Mouse (Mus musculus): ENCODE measurements around the gene Zfhx2. TPM values are rescaled to one million over a fixed set of nuclear protein-coding genes. Genes with fewer than 3 reads are reported as not detected.

Gene Zfhx2
- 35.5 and 39.9 TPM in 2 replicates for polyA plus RNA-seq (2015; fragmentation: Nextera tagmentation; extraction: Ambion mirVana)

DNA sequence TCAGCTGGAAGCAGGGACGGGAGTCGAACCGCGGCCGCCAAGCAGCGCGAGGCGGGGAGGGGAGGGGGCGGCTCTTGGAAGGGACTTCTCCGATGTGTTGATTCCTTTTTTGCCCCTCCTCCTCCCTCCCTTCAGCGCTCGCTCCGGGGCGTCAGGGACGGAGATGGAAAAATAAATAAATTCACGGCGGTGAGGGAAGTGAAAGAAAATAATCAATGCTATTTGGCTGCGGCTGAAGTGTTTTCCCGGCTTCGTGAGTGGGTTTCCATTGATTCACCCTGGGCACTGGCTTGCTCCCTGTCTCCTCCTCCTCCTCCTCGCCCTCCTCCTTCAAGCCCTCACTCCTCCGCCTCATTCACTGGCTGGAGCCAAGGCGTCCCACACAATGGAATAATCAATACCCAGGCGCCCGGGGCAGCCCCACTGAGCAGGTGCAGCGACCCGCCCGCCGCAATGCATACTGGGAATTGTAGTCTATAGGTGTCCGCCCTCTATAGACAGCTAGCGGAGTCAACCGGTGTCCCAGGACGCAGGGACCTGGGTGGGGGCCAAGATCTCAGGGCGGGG is at the start of gene Zfhx2:
Gene Zfhx2 (minus strand): TSS at position 314 of the 567 bp plus-strand sequence.
- Histone ChIP-seq H3K4me1 (replicated peaks) (peaks cover 72% of the 10 kb centered on the region), H3K9me3 (no peaks in the 10 kb centered on the region), H3K27ac (peak within 1 kb of the TSS; percentile 93), H3K4me3 (replicated peaks) (peak within 1 kb of the TSS; percentile 73), H3K9ac (replicated peaks) (peak within 1 kb of the TSS; percentile 95), H3K36me3 (no peaks in the 10 kb centered on the region), H3K4me2 (replicated peaks) (peak within 1 kb of the TSS; percentile 95), H3K27me3 (0 out of 2 replicates have a peak, but pooled peaks cover 4% of the 10 kb centered on the region)
- WGBS = under 1% methylated on average over 34 of the region's 34 CpGs
- ATAC-seq = peak; percentile 93

DNA sequence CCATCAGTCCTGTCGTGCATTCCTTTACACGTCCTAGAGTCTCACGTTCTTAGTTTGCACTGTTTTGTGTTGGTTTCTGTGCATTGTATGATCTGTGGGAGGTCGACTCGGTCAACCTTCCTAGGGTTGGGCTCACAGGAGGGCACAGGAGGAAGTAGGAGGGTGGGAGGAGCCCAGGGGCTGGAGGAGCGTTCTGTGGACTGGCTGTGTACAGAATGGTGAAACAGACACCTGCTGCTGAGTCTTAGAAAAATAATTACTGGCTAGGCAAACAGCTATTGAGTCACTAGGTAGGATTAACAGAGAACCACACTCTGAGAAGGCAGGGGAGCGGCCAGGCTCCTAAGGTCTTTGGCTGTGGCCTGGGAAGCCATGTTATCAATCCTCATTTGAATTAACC is 47.2 kb upstream of the Zfhx2 start:
- WGBS = 42% methylated on average over 7 of the region's 7 CpGs
- Histone ChIP-seq H3K9me3 (no peaks in the 10 kb centered on the region), H3K36me3 (no peaks in the 10 kb centered on the region), H3K9ac (replicated peaks) (no peak overlapping the region), H3K4me1 (replicated peaks) (no peaks in the 10 kb centered on the region), H3K4me2 (replicated peaks) (no peak overlapping the region), H3K27me3 (no peaks in the 10 kb centered on the region), H3K4me3 (replicated peaks) (no peak overlapping the region), H3K27ac (no peak overlapping the region)
- no peak for ATAC-seq

DNA sequence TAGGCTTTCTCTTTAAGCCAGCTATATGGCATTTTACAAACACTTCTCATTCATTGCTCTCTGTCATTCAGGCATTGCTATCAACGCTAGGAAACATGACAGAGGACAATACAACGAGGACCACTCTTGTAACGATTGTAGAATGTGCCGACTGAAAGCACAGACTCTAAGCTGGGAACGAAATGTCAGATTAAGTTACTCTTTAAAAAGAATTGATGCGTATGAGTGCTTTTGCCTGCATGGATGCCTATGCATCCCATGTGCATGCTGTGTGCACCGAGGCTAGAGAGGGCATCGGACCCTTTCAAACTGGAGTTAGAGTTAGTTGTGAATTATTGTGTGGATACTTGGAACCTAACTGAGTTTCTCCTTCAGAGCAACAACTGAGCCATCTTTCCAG is 43.6 kb upstream of the Zfhx2 start:
- ATAC-seq = no peak
- Histone ChIP-seq H3K4me1 (replicated peaks) (no peaks in the 10 kb centered on the region), H3K4me3 (replicated peaks) (no peak overlapping the region), H3K36me3 (no peaks in the 10 kb centered on the region), H3K27ac (no peak overlapping the region), H3K9ac (replicated peaks) (no peak overlapping the region), H3K4me2 (replicated peaks) (no peak overlapping the region), H3K27me3 (no peaks in the 10 kb centered on the region), H3K9me3 (no peaks in the 10 kb centered on the region)
- WGBS = 67% methylated on average over 8 of the region's 8 CpGs

DNA sequence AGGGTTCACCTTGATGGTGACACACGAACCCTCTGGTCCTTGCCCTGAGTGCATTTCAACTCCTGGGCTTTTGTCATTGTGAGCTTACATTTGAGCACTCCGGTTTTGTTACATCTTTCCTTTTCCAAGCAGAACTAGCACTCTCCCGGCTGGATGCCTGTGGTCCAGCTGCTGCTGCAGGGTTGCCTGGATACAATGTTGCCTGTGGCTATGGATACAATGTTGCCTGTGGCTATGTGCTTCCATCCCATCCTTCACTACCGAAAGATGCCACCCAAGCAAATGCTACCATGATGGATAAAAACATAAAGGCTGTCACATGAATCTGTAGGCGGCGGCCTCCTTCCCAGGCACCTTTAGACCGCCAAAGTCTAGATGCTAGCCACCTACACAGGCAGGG is 34.4 kb upstream of the Zfhx2 start:
- Histone ChIP-seq H3K36me3 (no peaks in the 10 kb centered on the region), H3K4me2 (replicated peaks) (no peak overlapping the region), H3K9me3 (no peaks in the 10 kb centered on the region), H3K27me3 (no peaks in the 10 kb centered on the region), H3K27ac (no peak overlapping the region), H3K4me3 (replicated peaks) (no peak overlapping the region), H3K9ac (replicated peaks) (no peak overlapping the region), H3K4me1 (replicated peaks) (peaks cover 15% of the 10 kb centered on the region)
- 68% methylated on average over 7 of the region's 7 CpGs for WGBS
- ATAC-seq = no peak

DNA sequence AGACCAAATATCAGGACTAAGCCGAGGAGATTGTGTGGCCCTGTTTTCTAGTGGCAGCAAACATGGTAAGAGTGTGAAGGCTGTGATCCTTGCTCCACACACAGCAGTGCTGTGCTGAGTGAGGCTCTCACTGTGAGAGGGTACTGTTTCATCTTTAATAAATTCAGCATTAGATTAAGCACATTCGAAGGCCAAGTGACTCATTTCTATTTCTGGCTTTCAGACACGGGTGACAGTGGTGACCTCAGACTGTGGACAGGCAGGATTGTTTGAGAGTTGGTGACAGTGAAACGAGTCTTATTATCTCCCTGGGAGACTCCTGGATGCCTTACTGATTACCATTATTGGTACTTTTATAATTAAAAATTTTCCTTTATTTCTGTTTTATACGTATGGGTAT is 33.6 kb upstream of the Zfhx2 start:
- no peak overlapping the region for H3K4me3 ChIP-seq (replicated peaks)
- no peaks in the 10 kb centered on the region for H3K9me3 ChIP-seq
- no peaks in the 10 kb centered on the region for H3K27me3 ChIP-seq
- no peak for ATAC-seq
- peaks cover 15% of the 10 kb centered on the region for H3K4me1 ChIP-seq (replicated peaks)
- H3K27ac ChIP-seq = no peak overlapping the region
- H3K9ac ChIP-seq (replicated peaks) = no peak overlapping the region
- no peak overlapping the region for H3K4me2 ChIP-seq (replicated peaks)
- 89% methylated on average over 5 of the region's 5 CpGs for WGBS
- no peaks in the 10 kb centered on the region for H3K36me3 ChIP-seq

DNA sequence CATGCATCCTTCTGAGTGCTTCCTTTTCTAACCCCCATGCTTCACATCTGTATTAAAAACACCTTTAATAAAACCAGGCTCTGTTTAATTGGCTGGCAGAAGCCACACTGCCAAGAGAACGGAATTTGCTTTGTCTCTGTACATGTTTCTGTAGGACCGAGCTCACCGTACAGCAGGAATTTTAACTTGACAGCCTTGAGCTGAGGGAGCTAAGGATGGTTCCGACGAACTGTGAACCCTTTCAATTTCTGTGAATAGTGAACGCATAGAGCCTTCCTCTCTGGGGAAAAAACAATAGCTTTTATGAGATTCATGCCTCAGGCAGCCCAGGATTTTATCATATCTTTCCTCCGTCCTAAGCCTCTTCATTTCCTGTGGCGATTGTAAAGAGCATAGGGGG is 30.2 kb upstream of the Zfhx2 start:
- H3K27me3 ChIP-seq = peaks cover 3% of the 10 kb centered on the region; the same call in 1 of the 2 replicates
- H3K9me3 ChIP-seq = no peaks in the 10 kb centered on the region
- peak overlapping the region; percentile 84 for H3K27ac ChIP-seq
- no peaks in the 10 kb centered on the region for H3K36me3 ChIP-seq
- 22% methylated on average over 8 of the region's 8 CpGs for WGBS
- H3K4me1 ChIP-seq (replicated peaks) = peaks cover 17% of the 10 kb centered on the region
- peak; percentile 55 for ATAC-seq
- H3K4me2 ChIP-seq (replicated peaks) = peak overlapping the region; percentile 41
- H3K4me3 ChIP-seq (replicated peaks) = no peak overlapping the region
- H3K9ac ChIP-seq (replicated peaks) = peak overlapping the region; percentile 52

DNA sequence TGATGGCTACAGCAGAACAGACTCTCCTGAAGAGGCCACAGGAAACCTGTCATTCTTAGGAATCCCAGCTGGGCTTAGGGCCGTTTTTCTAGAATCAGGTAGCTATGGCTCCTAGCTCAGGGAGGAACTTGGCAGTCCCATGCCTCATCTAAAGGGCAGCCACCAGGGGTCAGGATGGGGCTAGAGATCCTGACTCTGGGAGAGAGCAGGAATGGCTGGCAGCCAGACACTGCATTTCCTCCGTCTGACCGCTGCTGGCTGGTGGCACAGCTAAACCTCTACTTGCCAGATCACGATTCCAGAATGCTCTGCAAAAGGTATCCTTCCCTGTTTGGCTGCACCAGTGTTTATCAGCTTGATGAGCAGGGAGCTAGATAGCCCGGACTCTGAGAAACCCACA is 29.8 kb upstream of the Zfhx2 start:
- H3K36me3 ChIP-seq = no peaks in the 10 kb centered on the region
- no peak overlapping the region for H3K4me3 ChIP-seq (replicated peaks)
- H3K9me3 ChIP-seq = no peaks in the 10 kb centered on the region
- WGBS = 5% methylated on average over 5 of the region's 5 CpGs
- peaks cover 22% of the 10 kb centered on the region for H3K4me1 ChIP-seq (replicated peaks)
- peak overlapping the region; percentile 84 for H3K27ac ChIP-seq
- H3K9ac ChIP-seq (replicated peaks) = peak overlapping the region; percentile 52
- peak overlapping the region; percentile 41 for H3K4me2 ChIP-seq (replicated peaks)
- peak; percentile 92 for ATAC-seq
- H3K27me3 ChIP-seq = peaks cover 4% of the 10 kb centered on the region; the same call in 1 of the 2 replicates

DNA sequence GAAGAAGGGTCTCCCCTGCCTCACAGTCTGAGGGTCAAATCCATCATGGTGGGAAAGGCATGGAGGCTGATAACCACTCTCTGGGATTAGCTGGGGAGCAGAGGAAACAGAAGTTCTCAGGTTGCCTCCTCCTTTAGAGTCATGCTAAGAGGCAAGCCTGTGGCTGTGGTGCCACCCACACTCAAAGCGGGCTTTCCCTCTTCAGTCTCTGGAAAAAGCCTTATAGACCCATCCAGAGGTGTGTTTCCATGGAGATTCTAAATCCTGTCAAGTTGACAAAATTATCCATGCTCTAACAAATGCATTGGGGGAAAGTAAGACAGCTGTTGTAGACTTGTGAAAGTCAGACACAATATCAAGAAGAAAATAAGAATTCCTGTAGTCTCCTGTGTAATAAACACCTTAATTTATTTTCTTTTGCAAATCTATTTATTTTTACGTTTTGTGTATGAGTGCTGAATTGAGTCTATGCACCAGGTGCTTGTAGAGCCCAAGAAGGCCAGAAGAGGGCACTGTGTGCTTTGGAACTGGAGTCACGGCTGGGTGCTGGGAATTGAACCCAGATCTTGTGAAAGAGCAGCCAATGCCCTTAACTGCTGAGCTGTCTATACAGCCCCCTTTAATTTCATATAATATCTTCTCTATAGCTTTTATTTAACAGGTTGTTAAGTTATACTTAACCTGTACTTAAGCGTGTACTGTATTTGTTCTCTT is 27.5 kb upstream of the Zfhx2 start:
- Histone ChIP-seq H3K9me3 (no peaks in the 10 kb centered on the region), H3K36me3 (no peaks in the 10 kb centered on the region), H3K4me3 (replicated peaks) (no peak overlapping the region), H3K27ac (no peak overlapping the region), H3K4me1 (replicated peaks) (peaks cover 43% of the 10 kb centered on the region), H3K9ac (replicated peaks) (no peak overlapping the region), H3K27me3 (peaks cover 4% of the 10 kb centered on the region; the same call in 1 of the 2 replicates), H3K4me2 (replicated peaks) (no peak overlapping the region)
- 66% methylated on average over 4 of the region's 4 CpGs for WGBS
- ATAC-seq = no peak

DNA sequence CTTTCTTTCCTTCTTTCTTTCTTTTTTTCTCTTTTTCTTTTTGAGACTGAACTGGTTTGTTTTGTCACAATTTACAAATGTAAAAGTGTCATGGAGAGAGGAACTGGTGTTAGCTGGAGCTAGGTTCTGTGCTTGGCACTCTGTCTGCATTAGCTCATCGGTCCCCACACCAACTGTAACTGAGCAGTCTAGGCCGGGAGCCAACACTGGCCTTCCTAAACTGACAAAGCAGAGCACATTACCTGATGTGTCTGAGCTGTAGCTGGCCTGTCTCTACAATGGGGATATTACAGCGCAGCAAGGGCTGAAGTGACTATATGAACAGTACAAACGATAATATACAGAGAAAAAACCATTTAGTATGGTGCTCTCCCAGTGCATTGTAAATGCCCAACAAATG is 26.7 kb upstream of the Zfhx2 start:
- H3K9me3 ChIP-seq = no peaks in the 10 kb centered on the region
- WGBS = 84% methylated on average over 4 of the region's 4 CpGs
- H3K9ac ChIP-seq (replicated peaks) = no peak overlapping the region
- no peaks in the 10 kb centered on the region for H3K36me3 ChIP-seq
- peaks cover 9% of the 10 kb centered on the region for H3K27me3 ChIP-seq
- peaks cover 50% of the 10 kb centered on the region for H3K4me1 ChIP-seq (replicated peaks)
- no peak overlapping the region for H3K4me2 ChIP-seq (replicated peaks)
- H3K4me3 ChIP-seq (replicated peaks) = no peak overlapping the region
- no peak overlapping the region for H3K27ac ChIP-seq
- no peak for ATAC-seq

DNA sequence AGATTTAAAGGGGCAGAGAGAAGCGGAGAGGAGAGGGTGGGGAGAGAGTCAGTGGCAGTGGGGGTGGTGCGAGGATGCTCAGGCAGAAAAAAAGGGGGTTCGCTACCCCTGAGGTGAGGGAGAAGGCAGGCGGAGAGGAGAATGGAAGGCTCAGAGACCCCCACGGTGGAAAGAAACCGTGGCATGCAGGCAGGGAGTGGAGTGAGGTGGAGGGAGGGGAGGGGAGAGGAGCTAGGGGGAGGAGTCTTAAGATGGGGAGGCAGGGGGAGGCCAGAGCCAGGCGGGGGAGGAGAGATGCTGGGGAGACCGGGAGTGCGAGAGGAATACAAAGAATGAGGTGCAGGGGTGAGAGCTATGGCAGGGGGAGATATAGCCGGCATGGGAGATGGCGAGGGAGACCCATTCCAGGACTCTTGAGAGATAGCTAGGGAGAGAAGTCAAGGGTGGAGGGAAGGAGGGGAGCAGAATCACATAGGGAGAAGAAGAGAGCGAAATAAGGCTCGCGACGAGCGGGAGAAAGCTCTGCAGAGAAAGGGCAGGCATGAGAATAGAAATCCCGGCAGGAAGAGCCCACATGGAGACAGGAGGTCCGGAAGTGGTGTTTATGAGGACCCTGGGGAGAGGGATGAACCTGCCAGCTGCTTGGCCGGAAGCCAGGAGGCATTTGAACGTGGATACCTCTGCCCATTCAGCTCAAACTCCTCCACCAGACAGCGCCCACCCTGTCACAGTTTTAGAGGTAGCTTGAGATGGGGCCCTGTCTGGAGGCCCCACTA is 24.5 kb upstream of the Zfhx2 start, which contains the start of gene Jph4:
Gene Jph4 (minus strand): TSS at position 511 of the 776 bp plus-strand sequence.
- WGBS = 4% methylated on average over 21 of the region's 21 CpGs

DNA sequence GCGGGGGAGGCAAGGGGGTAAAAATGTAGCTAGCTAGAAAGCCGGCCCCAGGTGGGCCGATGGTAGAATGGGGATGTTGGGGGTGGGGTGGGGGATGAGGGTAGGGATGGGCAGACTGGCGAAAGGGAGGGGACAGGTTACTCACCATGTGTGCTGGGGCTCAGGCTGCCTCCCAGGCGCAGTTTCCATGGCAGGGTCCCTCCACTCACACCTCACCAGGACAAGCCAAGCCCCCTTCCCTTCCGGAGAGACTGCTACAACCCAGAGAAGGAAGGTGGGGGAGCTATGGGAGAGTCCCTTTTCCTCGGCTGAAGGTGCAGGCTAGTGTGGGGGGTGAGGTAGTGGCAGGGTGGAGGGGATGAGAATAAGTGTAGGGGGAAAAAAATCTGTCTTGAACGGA is 23.7 kb upstream of the Zfhx2 start:
- peaks cover 10% of the 10 kb centered on the region for H3K36me3 ChIP-seq
- 2% methylated on average over 8 of the region's 8 CpGs for WGBS
- no peaks in the 10 kb centered on the region for H3K9me3 ChIP-seq
- H3K4me1 ChIP-seq (replicated peaks) = peaks cover 59% of the 10 kb centered on the region
- peaks cover 33% of the 10 kb centered on the region for H3K27me3 ChIP-seq
- peak overlapping the region; percentile 95 for H3K4me2 ChIP-seq (replicated peaks)
- H3K4me3 ChIP-seq (replicated peaks) = peak overlapping the region; percentile 81
- H3K9ac ChIP-seq (replicated peaks) = peak overlapping the region; percentile 88
- H3K27ac ChIP-seq = peak overlapping the region; percentile 93
- ATAC-seq = peak; percentile 44

More for the DNA sequence above, 24.5 kb upstream of the Zfhx2 start, which contains the start of gene Jph4:
- ATAC-seq = peak; percentile 46
- Histone ChIP-seq H3K4me2 (replicated peaks) (peak within 1 kb of the TSS; percentile 95), H3K9ac (replicated peaks) (peak within 1 kb of the TSS; percentile 88), H3K27ac (peak within 1 kb of the TSS; percentile 93), H3K4me3 (replicated peaks) (peak within 1 kb of the TSS; percentile 81), H3K27me3 (peaks cover 28% of the 10 kb centered on the region), H3K9me3 (no peaks in the 10 kb centered on the region), H3K4me1 (replicated peaks) (peaks cover 56% of the 10 kb centered on the region), H3K36me3 (peaks cover 10% of the 10 kb centered on the region)

Measured in midbrain, embryonic 13.5 days (tissue).